Mouse (Mus musculus): ENCODE measurements around the gene Camk1d. TPM values are rescaled to one million over a fixed set of nuclear protein-coding genes. Genes with fewer than 3 reads are reported as not detected.

Camk1d gene
- total and polyA plus RNA-seq, 2 experiments: 17.0 to 47.7 TPM

- Histone ChIP-seq H3K4me3 (ENCODE audit: insufficient read depth, low read depth, low read length) (no peak overlapping the region), H3K36me3 (ENCODE audit: control insufficient read depth, insufficient read depth, low read length) (no peaks in the 10 kb centered on the region), H3K79me2 (ENCODE audit: control insufficient read depth, insufficient read depth, low read length) (peaks cover 33% of the 10 kb centered on the region), H3K9ac (ENCODE audit: low read depth, low read length) (no peak overlapping the region), H3K27me3 (ENCODE audit: control insufficient read depth, insufficient read depth, low read length) (no peaks in the 10 kb centered on the region), H3K4me1 (ENCODE audit: control insufficient read depth, insufficient read depth, low read length) (no peaks in the 10 kb centered on the region), H3K27ac (replicated peaks; ENCODE audit: insufficient read depth, low read depth, low read length) (no peak overlapping the region)
- no peak for TF ChIP-seq POLR2A (IDR thresholded peaks at IDR 0.05; ENCODE audit: extremely low read depth, insufficient read depth, low read length)
- no peak for TF ChIP-seq CTCF (IDR thresholded peaks at IDR 0.05; ENCODE audit: low read depth, low read length)
- no peak for DNase-seq (ENCODE audit: extremely low read depth, low read depth, low spot score)
- 85% methylated on average over 2 of the region's 2 CpGs for WGBS
These were observed 68.7 kb downstream of the Camk1d start for GRCm38 (mm10) chr2:5645584-5645983.

- 88% methylated on average over 3 of the region's 3 CpGs for WGBS
- peaks cover 33% of the 10 kb centered on the region for H3K79me2 ChIP-seq (ENCODE audit: control insufficient read depth, insufficient read depth, low read length)
- H3K4me1 ChIP-seq (ENCODE audit: control insufficient read depth, insufficient read depth, low read length): no peaks in the 10 kb centered on the region
- no peak for TF ChIP-seq POLR2A (IDR thresholded peaks at IDR 0.05; ENCODE audit: extremely low read depth, insufficient read depth, low read length)
- no peak for TF ChIP-seq CTCF (IDR thresholded peaks at IDR 0.05; ENCODE audit: low read depth, low read length)
- H3K9ac ChIP-seq (ENCODE audit: low read depth, low read length): no peak overlapping the region
- H3K27ac ChIP-seq (replicated peaks; ENCODE audit: insufficient read depth, low read depth, low read length): no peak overlapping the region
- H3K27me3 ChIP-seq (ENCODE audit: control insufficient read depth, insufficient read depth, low read length): no peaks in the 10 kb centered on the region
- no peaks in the 10 kb centered on the region for H3K36me3 ChIP-seq (ENCODE audit: control insufficient read depth, insufficient read depth, low read length)
- DNase-seq (ENCODE audit: extremely low read depth, low read depth, low spot score): no peak
- H3K4me3 ChIP-seq (ENCODE audit: insufficient read depth, low read depth, low read length): no peak overlapping the region
These were observed 70.4 kb downstream of the Camk1d start for GRCm38 (mm10) chr2:5643937-5644336.

GRCm38 (mm10) chr2:5643226-5643625 is 71.1 kb downstream of the Camk1d start:
- WGBS: 89% methylated on average over 7 of the region's 7 CpGs
- TF ChIP-seq CTCF (IDR thresholded peaks at IDR 0.05; ENCODE audit: low read depth, low read length): no peak
- TF ChIP-seq POLR2A (IDR thresholded peaks at IDR 0.05; ENCODE audit: extremely low read depth, insufficient read depth, low read length): no peak
- Histone ChIP-seq H3K79me2 (ENCODE audit: control insufficient read depth, insufficient read depth, low read length) (peaks cover 33% of the 10 kb centered on the region), H3K27me3 (ENCODE audit: control insufficient read depth, insufficient read depth, low read length) (no peaks in the 10 kb centered on the region), H3K36me3 (ENCODE audit: control insufficient read depth, insufficient read depth, low read length) (no peaks in the 10 kb centered on the region), H3K9ac (ENCODE audit: low read depth, low read length) (no peak overlapping the region), H3K27ac (replicated peaks; ENCODE audit: insufficient read depth, low read depth, low read length) (no peak overlapping the region), H3K4me3 (ENCODE audit: insufficient read depth, low read depth, low read length) (no peak overlapping the region), H3K4me1 (ENCODE audit: control insufficient read depth, insufficient read depth, low read length) (no peaks in the 10 kb centered on the region)
- no peak for DNase-seq (ENCODE audit: extremely low read depth, low read depth, low spot score)

- Histone ChIP-seq H3K4me1 (ENCODE audit: control insufficient read depth, insufficient read depth, low read length) (no peaks in the 10 kb centered on the region), H3K27me3 (ENCODE audit: control insufficient read depth, insufficient read depth, low read length) (no peaks in the 10 kb centered on the region), H3K36me3 (ENCODE audit: control insufficient read depth, insufficient read depth, low read length) (no peaks in the 10 kb centered on the region), H3K9ac (ENCODE audit: low read depth, low read length) (no peak overlapping the region), H3K27ac (replicated peaks; ENCODE audit: insufficient read depth, low read depth, low read length) (no peak overlapping the region), H3K4me3 (ENCODE audit: insufficient read depth, low read depth, low read length) (no peak overlapping the region), H3K79me2 (ENCODE audit: control insufficient read depth, insufficient read depth, low read length) (peaks cover 36% of the 10 kb centered on the region)
- 56% methylated on average over 5 of the region's 5 CpGs for WGBS
- TF ChIP-seq POLR2A (IDR thresholded peaks at IDR 0.05; ENCODE audit: extremely low read depth, insufficient read depth, low read length) (no peak), CTCF (IDR thresholded peaks at IDR 0.05; ENCODE audit: low read depth, low read length) (no peak)
- DNase-seq (ENCODE audit: extremely low read depth, low read depth, low spot score): no peak
These were observed 71.7 kb downstream of the Camk1d start for GRCm38 (mm10) chr2:5642624-5643023.

GRCm38 (mm10) chr2:5641678-5642077 is 72.6 kb downstream of the Camk1d start:
- H3K79me2 ChIP-seq (ENCODE audit: control insufficient read depth, insufficient read depth, low read length): peaks cover 39% of the 10 kb centered on the region; the same call in 1 of the 2 replicates
- 81% methylated on average over 5 of the region's 5 CpGs for WGBS
- no peak overlapping the region for H3K4me3 ChIP-seq (ENCODE audit: insufficient read depth, low read depth, low read length)
- no peak for TF ChIP-seq POLR2A (IDR thresholded peaks at IDR 0.05; ENCODE audit: extremely low read depth, insufficient read depth, low read length)
- no peak for TF ChIP-seq CTCF (IDR thresholded peaks at IDR 0.05; ENCODE audit: low read depth, low read length)
- no peaks in the 10 kb centered on the region for H3K36me3 ChIP-seq (ENCODE audit: control insufficient read depth, insufficient read depth, low read length)
- no peak overlapping the region for H3K9ac ChIP-seq (ENCODE audit: low read depth, low read length)
- no peak for DNase-seq (ENCODE audit: extremely low read depth, low read depth, low spot score)
- peaks cover 6% of the 10 kb centered on the region for H3K4me1 ChIP-seq (ENCODE audit: control insufficient read depth, insufficient read depth, low read length)
- no peaks in the 10 kb centered on the region for H3K27me3 ChIP-seq (ENCODE audit: control insufficient read depth, insufficient read depth, low read length)
- H3K27ac ChIP-seq (replicated peaks; ENCODE audit: insufficient read depth, low read depth, low read length): no peak overlapping the region

GRCm38 (mm10) chr2:5640586-5640985 is 73.7 kb downstream of the Camk1d start:
- H3K36me3 ChIP-seq (ENCODE audit: control insufficient read depth, insufficient read depth, low read length): no peaks in the 10 kb centered on the region
- 99% methylated on average over 5 of the region's 5 CpGs for WGBS
- H3K27me3 ChIP-seq (ENCODE audit: control insufficient read depth, insufficient read depth, low read length): no peaks in the 10 kb centered on the region
- TF ChIP-seq CTCF (IDR thresholded peaks at IDR 0.05; ENCODE audit: low read depth, low read length) (no peak), POLR2A (IDR thresholded peaks at IDR 0.05; ENCODE audit: extremely low read depth, insufficient read depth, low read length) (no peak)
- H3K4me3 ChIP-seq (ENCODE audit: insufficient read depth, low read depth, low read length): no peak overlapping the region
- peaks cover 12% of the 10 kb centered on the region for H3K4me1 ChIP-seq (ENCODE audit: control insufficient read depth, insufficient read depth, low read length)
- H3K9ac ChIP-seq (ENCODE audit: low read depth, low read length): no peak overlapping the region
- H3K27ac ChIP-seq (replicated peaks; ENCODE audit: insufficient read depth, low read depth, low read length): no peak overlapping the region
- H3K79me2 ChIP-seq (ENCODE audit: control insufficient read depth, insufficient read depth, low read length): peaks cover 39% of the 10 kb centered on the region; the same call in 1 of the 2 replicates
- DNase-seq (ENCODE audit: extremely low read depth, low read depth, low spot score): no peak
